Mouse (Mus musculus) layer of hippocampus, adult 6 months (tissue): ENCODE results near the gene Ndufc1. TPM values are rescaled to one million over a fixed set of nuclear protein-coding genes. Genes with fewer than 3 reads are reported as not detected.

Experiments used
- long read RNA-seq, 2 experiments: library from polyadenylated mRNA; unstranded; transcript quantifications; one replicate each; pipeline ENCODE4 v2.0.0; 2019 to 2020
- polyA plus RNA-seq: library from polyadenylated mRNA; unstranded; fragments of <200 nt; fragmentation: Nextera tagmentation; gene quantifications from 2 replicates; pipeline ENCODE4 v1.2.3, GENCODE M21; 2021

The Ndufc1 gene
- 1,793 and 2,200 TPM in 2 replicates for polyA plus RNA-seq
- long read RNA-seq, experiment 1, transcript Ndufc1-201 (4 exons, 1,249 nt), result major isoform, 365 of 370 reads
- long read RNA-seq, experiment 1, partial matches to known transcripts, result 1 of 370 reads
- long read RNA-seq, experiment 1, other reads (novel, unspliced or antisense), result 4 of 370 reads
- long read RNA-seq, experiment 2, transcript Ndufc1-201 (4 exons, 1,249 nt), result major isoform, 37 of 41 reads
- long read RNA-seq, experiment 2, partial matches to known transcripts, result 2 of 41 reads
- long read RNA-seq, experiment 2, other reads (novel, unspliced or antisense), result 1 of 41 reads

DNA sequence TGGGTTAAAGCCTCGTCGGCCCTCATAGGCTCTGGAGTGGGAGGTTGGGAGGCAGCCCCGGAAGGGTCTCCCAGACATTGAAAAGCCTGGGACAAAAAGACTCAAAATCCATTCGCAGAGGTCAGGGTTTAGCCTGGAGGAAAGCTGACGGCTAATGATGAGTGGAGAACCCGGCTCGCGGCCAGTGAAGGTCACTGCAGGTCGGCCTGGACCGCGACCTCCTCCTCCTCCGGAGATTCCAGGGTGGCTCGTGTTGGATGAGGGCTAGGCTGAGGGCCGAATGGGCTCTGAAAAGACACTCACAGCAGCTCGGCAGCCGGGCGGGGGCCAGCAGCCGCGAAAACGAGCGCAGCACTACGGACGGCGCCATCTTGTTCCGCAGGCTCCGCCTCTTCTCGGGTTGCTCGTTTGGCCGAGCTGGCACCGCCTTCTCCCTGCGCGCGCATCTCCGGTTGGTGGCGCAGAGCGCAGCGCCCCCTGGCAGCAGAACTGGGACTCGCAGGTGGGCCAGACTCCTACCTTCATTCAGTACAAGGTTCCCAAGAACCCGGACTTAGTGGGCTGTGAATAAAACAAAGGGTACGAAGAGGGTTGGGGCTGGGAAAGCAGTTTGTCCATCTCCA, at the start of gene Ndufc1:
Gene Ndufc1, minus strand, starts transcription at position 428 of the 623 bp plus-strand sequence.

DNA sequence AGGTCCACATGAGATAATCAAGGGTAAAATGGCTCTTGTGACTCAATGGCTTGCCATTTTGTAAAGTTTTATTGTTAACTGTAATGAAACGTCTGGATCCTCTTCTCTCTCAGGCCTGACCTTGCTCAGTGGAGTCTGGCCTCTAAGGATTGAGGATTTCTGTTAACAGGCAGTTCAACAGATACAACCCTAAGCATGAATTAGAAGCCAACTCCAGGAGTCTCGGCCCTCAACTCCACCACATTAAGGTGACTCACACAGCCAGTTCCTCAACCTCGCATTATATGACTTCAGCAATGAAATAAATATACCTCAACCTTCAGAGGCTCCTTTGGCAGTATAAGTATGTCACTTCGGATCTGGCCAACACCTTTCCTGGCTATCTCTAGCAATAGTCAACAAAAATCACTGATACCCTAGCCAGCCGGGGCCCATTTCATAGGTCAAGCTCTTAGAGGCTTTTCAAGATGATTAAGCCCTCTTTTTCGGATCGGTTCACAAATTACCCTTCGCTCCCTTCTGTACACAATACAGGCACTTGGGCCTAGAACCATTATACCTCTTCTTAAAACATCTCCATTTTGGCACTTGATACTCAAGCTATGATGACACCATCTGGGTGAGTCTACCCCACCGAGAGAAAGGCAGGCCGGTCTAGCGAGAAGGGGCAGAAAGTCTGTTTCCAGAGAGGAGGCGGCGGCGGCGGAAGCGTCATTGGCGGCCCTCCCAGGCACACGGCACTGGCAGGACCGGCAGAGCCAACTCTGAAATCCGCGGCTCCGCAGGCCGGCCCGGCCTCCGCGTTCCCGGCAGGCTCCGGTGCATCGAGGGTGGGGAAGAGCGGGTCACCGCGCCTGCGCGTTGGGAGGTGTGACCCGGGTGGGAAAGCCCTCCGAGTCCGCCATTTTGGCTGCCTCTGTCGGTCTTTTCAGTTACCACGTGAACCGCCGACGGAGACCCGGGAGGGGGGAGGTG, 6.6 kb upstream of the Ndufc1 start, which contains the start of gene Naa15:
Gene Naa15, plus strand, starts transcription at position 51 of the 975 bp plus-strand sequence.

GRCm38 (mm10) chr3:51396219-51397068, 12.3 kb downstream of the Ndufc1 start, which contains the start of gene Mgarp:
Gene Mgarp (minus strand): TSS chr3:51396738.

Other genes starting within 250 kb of the Ndufc1 start
- 16.3 and 22.1 TPM in 2 replicates for gene Noct, start 184.5 kb downstream of the Ndufc1 start, polyA plus RNA-seq
- 14.9 and 16.6 TPM in 2 replicates for gene Elf2, start 68.3 kb downstream of the Ndufc1 start, polyA plus RNA-seq
- 0.15 and 0.23 TPM in 2 replicates for gene Mgarp, start 12.2 kb downstream of the Ndufc1 start, polyA plus RNA-seq
- 10.3 and 11.2 TPM in 2 replicates for gene Naa15, start 6.2 kb upstream of the Ndufc1 start, polyA plus RNA-seq
- gene Rab33b, start 74.9 kb upstream of the Ndufc1 start, polyA plus RNA-seq, result 22.8 and 23.0 TPM in 2 replicates
- 9.6 and 13.1 TPM in 2 replicates for gene Setd7, start 151.9 kb upstream of the Ndufc1 start, polyA plus RNA-seq